Mouse (Mus musculus): ENCODE data around the gene Emp2.

- TF ChIP-seq CTCF (IDR thresholded peaks at IDR 0.05; ENCODE audit: insufficient read depth, low read length) (no peak), POLR2A (IDR thresholded peaks at IDR 0.05; ENCODE audit: borderline replicate concordance, extremely low read depth, low read depth, low read length) (no peak)
Measured at GRCm38 (mm10) chr16:10319914-10320569, 6.3 kb upstream of the Emp2 start.
